Mouse (Mus musculus): Measurements from ENCODE around the gene Gm20388. TPM values are rescaled to one million over a fixed set of nuclear protein-coding genes. Genes with fewer than 3 reads are reported as not detected.

The Gm20388 gene
- polyA plus RNA-seq, 1 experiment from 2014 or later: not detected

GRCm38 (mm10) chr8:120412357-120412756 is 501.7 kb downstream of the Gm20388 start:
- Histone ChIP-seq H3K27ac (ENCODE audit: low read depth, low read length) (no peak overlapping the region), H3K27me3 (replicated peaks; ENCODE audit: control insufficient read depth, insufficient read depth, low read length) (no peaks in the 10 kb centered on the region), H3K4me2 (replicated peaks; ENCODE audit: low read depth) (no peak overlapping the region), H3K9me3 (ENCODE audit: control insufficient read depth) (no peaks in the 10 kb centered on the region), H3K4me3 (ENCODE audit: low read depth, low read length) (no peak overlapping the region), H3K9ac (ENCODE audit: low read depth, low read length) (no peak overlapping the region), H3K36me3 (ENCODE audit: control insufficient read depth, insufficient read depth) (no peaks in the 10 kb centered on the region), H3K4me1 (replicated peaks; ENCODE audit: control insufficient read depth, insufficient read depth, low read length) (peaks cover 28% of the 10 kb centered on the region)
- WGBS: 76% methylated on average over 4 of the region's 4 CpGs
- no peak for ATAC-seq
- no peak for TF ChIP-seq CTCF (IDR thresholded peaks at IDR 0.05; ENCODE audit: low read depth)

- Histone ChIP-seq H3K4me3 (ENCODE audit: low read depth, low read length) (no peak overlapping the region), H3K4me2 (replicated peaks; ENCODE audit: low read depth) (no peak overlapping the region), H3K27me3 (replicated peaks; ENCODE audit: control insufficient read depth, insufficient read depth, low read length) (no peaks in the 10 kb centered on the region), H3K4me1 (replicated peaks; ENCODE audit: control insufficient read depth, insufficient read depth, low read length) (peaks cover 29% of the 10 kb centered on the region), H3K9ac (ENCODE audit: low read depth, low read length) (no peak overlapping the region), H3K9me3 (ENCODE audit: control insufficient read depth) (no peaks in the 10 kb centered on the region), H3K36me3 (ENCODE audit: control insufficient read depth, insufficient read depth) (no peaks in the 10 kb centered on the region), H3K27ac (ENCODE audit: low read depth, low read length) (no peak overlapping the region)
- 77% methylated on average over 29 of the region's 29 CpGs for WGBS
- TF ChIP-seq CTCF (IDR thresholded peaks at IDR 0.05; ENCODE audit: low read depth): no peak
- ATAC-seq: no peak
Measured at GRCm38 (mm10) chr8:120412911-120413625, 502.4 kb downstream of the Gm20388 start.

GRCm38 (mm10) chr8:120413626-120413988 is 503.0 kb downstream of the Gm20388 start:
- H3K4me1 ChIP-seq (replicated peaks; ENCODE audit: control insufficient read depth, insufficient read depth, low read length): peaks cover 26% of the 10 kb centered on the region
- 88% methylated on average over 6 of the region's 6 CpGs for WGBS

GRCm38 (mm10) chr8:120414216-120414615 is 503.6 kb downstream of the Gm20388 start:
- Histone ChIP-seq H3K4me3 (ENCODE audit: low read depth, low read length) (no peak overlapping the region), H3K9ac (ENCODE audit: low read depth, low read length) (no peak overlapping the region), H3K27me3 (replicated peaks; ENCODE audit: control insufficient read depth, insufficient read depth, low read length) (no peaks in the 10 kb centered on the region), H3K4me2 (replicated peaks; ENCODE audit: low read depth) (no peak overlapping the region), H3K4me1 (replicated peaks; ENCODE audit: control insufficient read depth, insufficient read depth, low read length) (peaks cover 22% of the 10 kb centered on the region), H3K27ac (ENCODE audit: low read depth, low read length) (no peak overlapping the region), H3K36me3 (ENCODE audit: control insufficient read depth, insufficient read depth) (no peaks in the 10 kb centered on the region), H3K9me3 (ENCODE audit: control insufficient read depth) (no peaks in the 10 kb centered on the region)
- no peak for TF ChIP-seq CTCF (IDR thresholded peaks at IDR 0.05; ENCODE audit: low read depth)
- 84% methylated on average over 4 of the region's 4 CpGs for WGBS
- ATAC-seq: no peak

More at GRCm38 (mm10) chr8:120413626-120413988, 503.0 kb downstream of the Gm20388 start:
- no peak overlapping the region for H3K27ac ChIP-seq (ENCODE audit: low read depth, low read length)
- ATAC-seq: no peak
- H3K4me3 ChIP-seq (ENCODE audit: low read depth, low read length): no peak overlapping the region
- H3K27me3 ChIP-seq (replicated peaks; ENCODE audit: control insufficient read depth, insufficient read depth, low read length): no peaks in the 10 kb centered on the region
- no peaks in the 10 kb centered on the region for H3K9me3 ChIP-seq (ENCODE audit: control insufficient read depth)
- no peaks in the 10 kb centered on the region for H3K36me3 ChIP-seq (ENCODE audit: control insufficient read depth, insufficient read depth)
- no peak overlapping the region for H3K4me2 ChIP-seq (replicated peaks; ENCODE audit: low read depth)
- H3K9ac ChIP-seq (ENCODE audit: low read depth, low read length): no peak overlapping the region
- TF ChIP-seq CTCF (IDR thresholded peaks at IDR 0.05; ENCODE audit: low read depth): no peak

GRCm38 (mm10) chr8:120415474-120415873 is 504.8 kb downstream of the Gm20388 start:
- TF ChIP-seq CTCF (IDR thresholded peaks at IDR 0.05; ENCODE audit: low read depth): no peak
- peaks cover 22% of the 10 kb centered on the region for H3K4me1 ChIP-seq (replicated peaks; ENCODE audit: control insufficient read depth, insufficient read depth, low read length)
- no peak overlapping the region for H3K9ac ChIP-seq (ENCODE audit: low read depth, low read length)
- H3K27ac ChIP-seq (ENCODE audit: low read depth, low read length): peak overlapping the region; percentile 77; the same call in 1 of the 2 replicates
- H3K27me3 ChIP-seq (replicated peaks; ENCODE audit: control insufficient read depth, insufficient read depth, low read length): no peaks in the 10 kb centered on the region
- H3K4me2 ChIP-seq (replicated peaks; ENCODE audit: low read depth): no peak overlapping the region
- no peak for ATAC-seq
- H3K36me3 ChIP-seq (ENCODE audit: control insufficient read depth, insufficient read depth): no peaks in the 10 kb centered on the region
- no peaks in the 10 kb centered on the region for H3K9me3 ChIP-seq (ENCODE audit: control insufficient read depth)
- H3K4me3 ChIP-seq (ENCODE audit: low read depth, low read length): no peak overlapping the region
- WGBS: 86% methylated on average over 11 of the region's 11 CpGs

GRCm38 (mm10) chr8:120416173-120416521 is 505.5 kb downstream of the Gm20388 start:
- Histone ChIP-seq H3K4me1 (replicated peaks; ENCODE audit: control insufficient read depth, insufficient read depth, low read length) (peaks cover 22% of the 10 kb centered on the region), H3K27ac (ENCODE audit: low read depth, low read length) (peak overlapping the region; percentile 77), H3K4me3 (ENCODE audit: low read depth, low read length) (no peak overlapping the region), H3K4me2 (replicated peaks; ENCODE audit: low read depth) (peak overlapping the region; percentile 59), H3K9ac (ENCODE audit: low read depth, low read length) (no peak overlapping the region), H3K27me3 (replicated peaks; ENCODE audit: control insufficient read depth, insufficient read depth, low read length) (no peaks in the 10 kb centered on the region), H3K9me3 (ENCODE audit: control insufficient read depth) (no peaks in the 10 kb centered on the region), H3K36me3 (ENCODE audit: control insufficient read depth, insufficient read depth) (no peaks in the 10 kb centered on the region)
- TF ChIP-seq CTCF (IDR thresholded peaks at IDR 0.05; ENCODE audit: low read depth): no peak
- no peak for ATAC-seq
- WGBS: 19% methylated on average over 8 of the region's 8 CpGs
